Mouse (Mus musculus) MEL (cell line): ENCODE measurements around the gene Scel. TPM values are rescaled to one million over a fixed set of nuclear protein-coding genes. Genes with fewer than 3 reads are reported as not detected.
A peak's percentile ranks its signal among the peaks of the same experiment; 100 is the strongest.

Experiments used
- DNase-seq: peaks from one replicate; pipeline ENCODE4 v3.0.0; 2011; ENCODE audit warnings: low read depth, low spot score
- H3K27ac ChIP-seq: 2 replicates; pipeline ENCODE4 v1.5.1; 2012; ENCODE audit warnings: low read depth, mild to moderate bottlenecking, control low read depth, low read length, moderate library complexity; ENCODE audit not compliant: control insufficient read depth
- H3K27me3 ChIP-seq, 2 experiments: fragments of 150-350 bp in 1 of 2; sonication (generic) in 1 of 2; 2 replicates each; pipeline ENCODE4 v1.6.1; 2012; ENCODE audit warnings: low read length in 2 of 2, mild to moderate bottlenecking in 2 of 2, improper control_type of control experiment in 1 of 2, moderate library complexity in 1 of 2; ENCODE audit not compliant: insufficient read depth in 2 of 2, control insufficient read depth in 1 of 2
- H3K36me3 ChIP-seq, 2 experiments: 2 replicates each; pipeline ENCODE4 v1.6.1; 2012 to 2014; ENCODE audit warnings: low read length in 2 of 2, improper control_type of control experiment in 1 of 2, inconsistent platforms in 1 of 2, mild to moderate bottlenecking in 1 of 2; ENCODE audit not compliant: insufficient read depth in 2 of 2, control insufficient read depth in 1 of 2
- H3K4me1 ChIP-seq, 2 experiments: fragments of 150-350 bp in 1 of 2; sonication (generic) in 1 of 2; 2 replicates each; pipeline ENCODE4 v1.6.1; 2012; ENCODE audit warnings: low read length in 2 of 2, improper control_type of control experiment in 1 of 2, mild to moderate bottlenecking in 1 of 2; ENCODE audit not compliant: insufficient read depth in 2 of 2, control insufficient read depth in 1 of 2
- H3K4me3 ChIP-seq, 2 experiments: fragments of 150-350 bp in 1 of 2; sonication (generic) in 1 of 2; 2 replicates each; pipeline ENCODE4 v1.5.1; 2012; ENCODE audit warnings: low read depth in 2 of 2, low read length in 2 of 2, mild to moderate bottlenecking in 2 of 2, moderate library complexity in 2 of 2, control low read depth in 1 of 2, improper control_type of control experiment in 1 of 2; ENCODE audit not compliant: control insufficient read depth in 1 of 2, insufficient read depth in 1 of 2
- H3K79me2 ChIP-seq: 2 replicates; pipeline ENCODE4 v1.6.1; 2012; ENCODE audit warnings: mild to moderate bottlenecking, low read length, moderate library complexity; ENCODE audit not compliant: control insufficient read depth, poor library complexity, insufficient read depth
- H3K9ac ChIP-seq: 2 replicates; pipeline ENCODE4 v1.6.1; 2012; ENCODE audit warnings: low read depth, mild to moderate bottlenecking, control low read depth, low read length, moderate library complexity; ENCODE audit not compliant: control insufficient read depth, poor library complexity, severe bottlenecking
- H3K9me3 ChIP-seq: fragments of 150-350 bp; sonication (generic); replicated peaks from 2 replicates; pipeline ENCODE4 v1.6.1; 2012; ENCODE audit warnings: mild to moderate bottlenecking, low read length, improper control_type of control experiment, moderate library complexity; ENCODE audit not compliant: insufficient read depth
- BHLHE40 ChIP-seq: IDR thresholded peaks from 2 replicates; pipeline ENCODE4 v1.6.1; 2012; ENCODE audit warnings: low read depth, mild to moderate bottlenecking, inconsistent platforms, low read length, improper control_type of control experiment, borderline replicate concordance
- CTCF ChIP-seq, 3 experiments: IDR thresholded peaks in 2 of 3; conservative IDR thresholded peaks in 1 of 3; 2 replicates each; pipeline ENCODE4 v1.5.1; 2011 to 2012; ENCODE audit warnings: low read length in 3 of 3, low read depth in 2 of 3, mild to moderate bottlenecking in 2 of 3, improper control_type of control experiment in 1 of 3, inconsistent platforms in 1 of 3, mixed read lengths in 1 of 3, moderate library complexity in 1 of 3; ENCODE audit not compliant: control insufficient read depth in 1 of 3, insufficient read depth in 1 of 3, poor library complexity in 1 of 3, severe bottlenecking in 1 of 3
- E2F4 ChIP-seq: IDR thresholded peaks from 2 replicates; pipeline ENCODE4 v1.6.1; 2011; ENCODE audit warnings: low read depth, low read length, improper control_type of control experiment, borderline replicate concordance
- ETS1 ChIP-seq: IDR thresholded peaks from 2 replicates; pipeline ENCODE4 v1.6.1; 2012; ENCODE audit warnings: low read depth, mild to moderate bottlenecking, inconsistent platforms, low read length, improper control_type of control experiment, moderate library complexity
- GABPA ChIP-seq: IDR thresholded peaks from 2 replicates; pipeline ENCODE4 v1.6.1; 2012; ENCODE audit warnings: low read depth, mild to moderate bottlenecking, inconsistent platforms, low read length, improper control_type of control experiment, moderate library complexity
- HCFC1 ChIP-seq: IDR thresholded peaks from 2 replicates; pipeline ENCODE4 v1.6.1; 2012; ENCODE audit warnings: low read depth, mild to moderate bottlenecking, inconsistent platforms, low read length, improper control_type of control experiment, moderate library complexity
- MAFK ChIP-seq: IDR thresholded peaks from 2 replicates; pipeline ENCODE4 v1.6.1; 2011; ENCODE audit warnings: low read depth, mild to moderate bottlenecking, low read length, improper control_type of control experiment, borderline replicate concordance
- MEF2A ChIP-seq: IDR thresholded peaks from 2 replicates; pipeline ENCODE4 v1.6.1; 2014; ENCODE audit warnings: low read depth, mild to moderate bottlenecking, inconsistent platforms, low read length, improper control_type of control experiment; ENCODE audit not compliant: poor library complexity, insufficient replicate concordance, severe bottlenecking; ENCODE audit errors: extremely low read depth
- MYB ChIP-seq: IDR thresholded peaks from 2 replicates; pipeline ENCODE4 v1.6.1; 2011; ENCODE audit warnings: mild to moderate bottlenecking, low read depth, low read length, improper control_type of control experiment
- NELFE ChIP-seq: IDR thresholded peaks from 2 replicates; pipeline ENCODE4 v1.6.1; 2011; ENCODE audit warnings: low read depth, low read length, improper control_type of control experiment
- POLR2AphosphoS5 ChIP-seq: IDR thresholded peaks from 2 replicates; pipeline ENCODE4 v1.6.1; 2012; ENCODE audit warnings: low read depth, borderline replicate concordance, mild to moderate bottlenecking, inconsistent platforms, low read length, moderate library complexity, mixed read lengths
- RAD21 ChIP-seq: IDR thresholded peaks from 2 replicates; pipeline ENCODE4 v1.6.1; 2011; ENCODE audit warnings: mild to moderate bottlenecking, low read depth, low read length, improper control_type of control experiment
- SMC3 ChIP-seq: IDR thresholded peaks from 2 replicates; pipeline ENCODE4 v1.6.1; 2011; ENCODE audit warnings: low read depth, low read length, improper control_type of control experiment
- ZC3H11A ChIP-seq: IDR thresholded peaks from 2 replicates; pipeline ENCODE4 v1.6.1; 2012; ENCODE audit warnings: low read depth, mild to moderate bottlenecking, inconsistent platforms, low read length, improper control_type of control experiment
- ZMIZ1 ChIP-seq: IDR thresholded peaks from 2 replicates; pipeline ENCODE4 v1.6.1; 2012; ENCODE audit warnings: low read depth, mild to moderate bottlenecking, inconsistent platforms, low read length, improper control_type of control experiment, moderate library complexity
- polyA plus RNA-seq, 2 experiments: library from polyadenylated mRNA; stranded (reverse) in 1 of 2; unstranded in 1 of 2; fragments of >175 nt in 1 of 2; fragments of >200 nt in 1 of 2; gene quantifications; 2 replicates each; pipeline versions ENCODE4 v1.2.1 to v1.2.4; 2012; ENCODE audit warnings: low replicate concordance in 2 of 2, low read depth in 1 of 2; ENCODE audit not compliant: insufficient read length in 2 of 2, insufficient read depth in 1 of 2, missing spikeins in 1 of 2
- total RNA-seq: library from RNA; depleted of rRNA; stranded (reverse); fragments of 300-350 nt; gene quantifications from 2 replicates; pipeline ENCODE4 v1.2.3, GENCODE M21; 2012

The Scel gene
- total and polyA plus RNA-seq, 3 experiments, result not detected

DNA sequence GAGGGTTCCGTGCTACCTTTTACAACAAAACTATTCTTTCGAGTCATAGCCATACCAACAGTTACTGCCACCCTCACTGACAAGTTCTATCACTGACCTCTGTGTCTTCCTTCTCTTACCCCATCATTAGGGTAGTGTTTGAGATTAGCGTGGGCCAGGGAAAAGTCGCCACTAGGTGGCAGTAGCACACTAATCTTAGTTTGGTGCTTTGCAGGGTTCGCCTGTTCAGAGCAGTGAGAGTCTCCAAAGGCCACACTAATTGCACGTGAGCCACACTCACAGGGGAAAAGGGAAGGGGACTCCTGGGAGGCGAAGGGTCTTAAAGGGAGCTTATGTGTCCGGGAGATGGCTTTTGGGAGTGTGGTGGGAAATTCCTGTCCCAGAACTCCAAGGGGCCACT lies 37.3 kb downstream of the Scel start:
- TF ChIP-seq MYB, result no peak
- no peak for TF ChIP-seq ZMIZ1
- TF ChIP-seq CTCF (IDR thresholded peaks at IDR 0.05 in 2 of 3, conservative IDR thresholded peaks at IDR 0.05 in 1 of 3; ENCODE audit: control insufficient read depth in 1 of 3, insufficient read depth in 1 of 3, low read depth in 2 of 3, low read length in 3 of 3, poor library complexity in 1 of 3, severe bottlenecking in 1 of 3), result peak; percentile 73 to 85 (median 81)
- TF ChIP-seq SMC3, result peak; percentile 68
- peak; percentile 50 for TF ChIP-seq ZC3H11A
- no peak for TF ChIP-seq POLR2AphosphoS5
- TF ChIP-seq RAD21, result peak; percentile 78
- TF ChIP-seq BHLHE40, result 0 out of 2 replicates have a peak, but pooled peaks have one; percentile 60

DNA sequence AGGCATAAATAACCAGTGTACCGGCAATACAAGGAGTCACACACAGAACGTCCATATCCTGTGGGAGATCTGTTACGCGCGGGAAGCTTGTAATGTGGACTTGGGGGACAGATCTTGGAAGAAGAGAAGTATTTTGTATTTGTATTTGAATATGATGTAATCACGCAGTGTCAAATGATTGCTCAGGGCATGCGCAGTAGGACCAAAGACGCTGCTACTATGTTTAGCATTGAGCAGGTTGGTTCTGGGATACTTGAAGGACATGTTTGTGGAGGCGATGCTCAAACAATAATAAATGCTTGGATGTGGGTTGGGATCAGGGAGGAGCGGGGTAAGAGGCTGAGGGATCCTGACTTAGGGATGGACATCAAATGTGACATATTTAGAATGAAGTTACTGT lies 37.8 kb downstream of the Scel start:
- H3K4me1 ChIP-seq, result no peaks in the 10 kb centered on the region
- H3K27me3 ChIP-seq, result peaks cover 0 to 2% of the 10 kb centered on the region in 2 experiments; a peak in 1 of 4 replicates
- no peaks in the 10 kb centered on the region for H3K36me3 ChIP-seq
- H3K4me3 ChIP-seq, result no peak overlapping the region
- no peak overlapping the region for H3K27ac ChIP-seq
- H3K9ac ChIP-seq, result no peak overlapping the region
- no peaks in the 10 kb centered on the region for H3K79me2 ChIP-seq
- TF ChIP-seq NELFE (no peak), MEF2A (no peak), HCFC1 (no peak), E2F4 (no peak), MYB (no peak), MAFK (no peak), ETS1 (no peak), GABPA (no peak), CTCF (IDR thresholded peaks at IDR 0.05 in 2 of 3, conservative IDR thresholded peaks at IDR 0.05 in 1 of 3; ENCODE audit: control insufficient read depth in 1 of 3, insufficient read depth in 1 of 3, low read depth in 2 of 3, low read length in 3 of 3, poor library complexity in 1 of 3, severe bottlenecking in 1 of 3) (no peak)
- no peak for DNase-seq
- H3K9me3 ChIP-seq, result no peaks in the 10 kb centered on the region

More for the DNA sequence above, 37.3 kb downstream of the Scel start:
- Histone ChIP-seq H3K79me2 (no peaks in the 10 kb centered on the region), H3K36me3 (no peaks in the 10 kb centered on the region), H3K4me1 (no peaks in the 10 kb centered on the region), H3K27me3 (peaks cover 0 to 2% of the 10 kb centered on the region in 2 experiments; a peak in 1 of 4 replicates), H3K9ac (no peak overlapping the region), H3K27ac (no peak overlapping the region), H3K9me3 (no peaks in the 10 kb centered on the region), H3K4me3 (no peak overlapping the region)
- peak; percentile 71 for DNase-seq
